Mouse (Mus musculus): ENCODE measurements around the gene Pygb. TPM values are rescaled to one million over a fixed set of nuclear protein-coding genes. Genes with fewer than 3 reads are reported as not detected.

Gene Pygb
- total and polyA plus RNA-seq, 3 experiments, result 28.5 to 55.2 (median 41.1) TPM

DNA sequence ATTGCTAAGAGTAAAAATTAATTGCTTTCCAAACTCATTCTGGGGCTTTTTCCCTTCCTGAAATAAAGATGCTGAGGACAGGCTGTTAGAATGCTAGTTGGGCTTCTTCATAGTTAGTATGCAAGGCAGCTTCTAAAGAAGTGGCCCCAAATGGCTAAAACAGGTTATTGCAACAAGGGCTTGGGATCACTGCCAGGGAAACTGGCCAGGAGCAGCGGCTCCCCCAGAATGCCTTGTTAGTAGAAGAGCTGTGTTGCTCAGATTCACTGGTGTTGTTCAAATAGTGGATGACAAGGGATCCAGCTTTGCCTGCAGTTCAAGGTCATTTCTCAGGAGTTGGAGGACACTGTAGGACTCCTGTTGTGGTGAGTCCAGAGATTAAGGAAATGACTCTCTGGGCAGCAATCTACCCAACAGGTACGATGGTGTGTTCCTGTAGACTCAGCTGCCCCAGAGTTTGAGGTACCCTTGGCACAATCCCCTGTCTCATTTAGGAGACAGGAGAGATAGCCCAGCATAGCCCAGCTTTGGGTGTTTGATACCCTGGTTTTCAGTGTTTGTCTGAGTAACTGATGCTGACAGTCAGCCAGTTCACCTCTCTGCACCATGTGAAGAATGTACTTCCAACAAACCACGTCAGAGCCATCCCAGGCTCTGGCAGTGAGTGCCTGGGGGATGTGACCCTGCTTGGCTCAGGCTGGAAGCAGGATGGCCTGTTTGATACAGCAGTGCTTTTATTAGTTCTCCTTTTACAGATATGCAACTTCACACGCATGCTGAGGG is 2.4 kb downstream of the Pygb start:
- DNase-seq, result peak; percentile 85

DNA sequence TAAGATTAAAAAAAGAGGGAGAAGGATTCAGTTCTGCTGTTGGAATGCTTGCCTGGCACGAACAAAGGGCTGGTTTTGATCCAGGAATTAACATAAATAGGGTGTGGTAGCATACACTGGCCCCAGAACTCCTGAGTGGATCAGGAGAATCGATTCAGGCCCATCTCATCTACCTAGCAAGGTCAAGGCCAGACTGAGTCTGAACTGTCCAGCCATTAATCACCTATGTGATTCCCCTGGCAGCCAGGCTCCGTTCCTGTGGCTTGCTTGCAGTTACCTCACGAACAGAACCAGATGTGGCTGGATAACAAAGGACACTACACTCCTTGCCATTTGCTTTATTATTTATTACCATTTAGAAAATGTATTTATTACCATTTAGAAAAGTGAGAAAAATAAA is 6.8 kb downstream of the Pygb start:
- peak; percentile 40 for DNase-seq

DNA sequence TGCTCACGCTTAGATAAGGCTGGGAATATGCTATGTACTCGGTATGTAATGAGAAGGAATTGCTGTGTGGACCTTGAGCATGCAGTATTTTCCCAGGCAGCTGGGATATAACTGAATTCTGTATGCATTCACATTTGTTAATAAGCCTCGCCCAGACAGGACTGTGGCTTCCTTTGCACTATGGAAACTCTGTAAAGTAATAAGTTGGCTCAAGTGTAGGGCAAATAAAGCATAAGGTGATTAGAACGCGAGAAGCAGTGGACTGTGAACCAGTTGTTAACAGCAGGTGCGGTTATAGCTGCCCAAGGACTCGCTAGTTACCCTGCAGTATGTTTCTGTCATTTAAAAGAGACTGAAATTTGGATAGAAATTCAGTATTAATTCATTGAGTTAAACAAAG is 11.5 kb downstream of the Pygb start:
- no peak for DNase-seq

DNA sequence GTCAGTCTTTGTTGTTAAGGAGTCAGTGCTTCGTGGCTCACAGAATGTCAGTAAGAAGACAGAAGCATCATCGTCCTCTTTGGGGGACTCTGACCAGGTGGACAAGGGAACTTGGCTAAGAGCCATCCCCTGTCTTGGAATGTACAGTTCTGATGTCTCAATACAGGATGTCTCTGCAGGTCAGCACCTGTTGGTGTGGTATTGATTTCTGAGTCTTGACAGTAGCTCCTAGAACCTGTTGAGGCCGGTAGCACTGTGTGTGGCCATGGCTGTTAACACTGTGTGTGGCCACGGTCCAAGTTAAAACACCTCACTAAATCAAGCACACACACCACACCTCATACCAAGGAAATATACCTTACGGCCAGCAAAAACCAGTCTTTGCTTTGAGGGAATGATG is 14.1 kb downstream of the Pygb start:
- DNase-seq, result no peak

DNA sequence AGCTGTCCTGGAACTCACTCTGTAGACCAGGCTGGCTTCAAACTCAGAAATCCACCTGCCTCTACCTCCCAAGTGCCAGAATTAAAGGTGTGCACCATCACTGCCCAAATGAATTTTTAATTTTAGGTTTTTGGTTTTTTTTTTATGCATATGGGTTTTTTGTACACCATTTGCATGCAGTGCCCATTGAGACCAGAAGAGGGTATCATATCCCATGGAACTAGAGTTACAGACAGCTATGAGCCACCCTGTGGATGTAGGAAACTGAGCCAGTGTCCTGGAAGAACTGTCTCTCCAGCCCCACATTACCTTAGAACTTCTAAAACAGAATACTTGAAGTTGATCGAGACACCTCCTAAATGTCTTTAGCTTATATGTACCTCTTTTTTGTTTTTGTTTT is 16.5 kb downstream of the Pygb start:
- no peak for DNase-seq

DNA sequence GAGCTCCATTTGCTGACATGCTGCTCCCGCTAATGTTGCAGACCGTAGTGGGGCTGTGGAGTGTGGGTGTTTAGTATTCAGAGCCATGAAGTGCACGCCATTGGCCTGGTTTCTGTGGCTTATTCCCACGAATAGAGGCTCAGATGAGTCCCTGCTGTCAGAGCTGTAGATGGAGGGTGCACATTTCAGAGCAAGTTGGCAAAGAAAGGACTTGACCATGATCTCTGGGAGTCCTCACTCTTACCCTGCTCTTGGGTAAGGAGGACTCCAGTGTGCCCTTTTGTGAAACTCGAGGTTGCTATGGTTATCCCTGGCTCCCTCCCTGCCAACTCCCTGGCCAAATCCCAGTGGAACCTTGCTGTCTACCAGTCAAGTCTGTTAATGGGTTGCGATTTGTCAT is 21.8 kb downstream of the Pygb start:
- peak; percentile 33 for DNase-seq

DNA sequence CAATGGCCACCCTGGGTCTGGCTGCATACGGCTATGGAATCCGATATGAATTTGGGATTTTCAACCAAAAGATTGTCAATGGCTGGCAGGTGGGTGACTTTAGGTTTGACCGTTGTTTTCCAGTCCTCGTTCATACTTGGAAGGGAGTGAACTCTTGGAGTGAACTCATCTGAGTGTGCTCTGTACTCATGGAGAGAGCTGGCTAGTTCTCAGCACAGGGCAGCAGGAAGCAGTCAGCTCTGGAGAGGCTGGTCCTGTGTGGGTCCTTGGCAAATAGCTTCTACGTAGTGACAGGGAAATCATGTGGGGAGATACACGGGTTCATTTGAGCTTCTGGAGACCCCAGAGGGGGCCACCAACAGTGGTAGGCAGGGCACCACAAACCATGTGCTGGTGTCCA is 22.3 kb downstream of the Pygb start:
- DNase-seq, result no peak

DNA sequence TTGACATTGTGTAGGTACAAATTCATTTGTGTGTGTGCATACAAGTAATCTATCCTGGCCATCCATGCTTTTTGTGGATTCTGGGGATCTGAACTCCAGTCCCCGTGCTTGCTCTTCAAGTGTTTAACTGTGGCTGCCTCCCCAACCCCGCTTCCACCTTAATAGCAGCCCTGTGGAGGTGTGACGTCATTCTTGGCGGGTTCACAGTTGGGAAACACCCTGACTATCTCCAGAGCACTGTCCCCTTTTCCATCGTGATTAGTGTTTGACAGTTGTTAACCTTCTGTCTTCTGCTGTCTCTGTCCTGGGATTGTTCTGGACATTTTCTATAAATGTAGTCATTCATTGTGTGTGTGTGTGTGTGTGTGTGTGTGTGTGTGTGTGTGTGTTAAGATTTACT is 24.1 kb downstream of the Pygb start:
- no peak for DNase-seq

DNA sequence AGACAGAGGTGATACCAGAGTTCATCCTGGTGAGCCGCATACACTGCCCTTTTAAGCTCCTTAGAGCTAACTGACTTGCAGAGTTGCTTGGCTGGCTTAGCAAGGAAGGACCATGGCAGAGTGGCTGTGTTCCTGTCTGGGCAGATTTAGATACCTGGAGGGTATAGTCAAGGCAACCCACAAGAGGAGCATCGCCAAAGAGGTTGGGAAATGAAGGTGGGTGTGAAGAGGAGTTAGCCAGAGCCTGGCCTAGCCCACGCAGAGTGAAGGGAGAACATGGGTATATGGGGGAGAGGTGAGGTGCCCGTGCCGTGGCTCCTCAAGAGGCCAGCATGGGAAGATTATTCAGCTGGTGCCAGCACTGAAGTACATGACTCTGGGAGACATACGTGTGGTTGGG is 26.3 kb downstream of the Pygb start:
- DNase-seq, result no peak

DNA sequence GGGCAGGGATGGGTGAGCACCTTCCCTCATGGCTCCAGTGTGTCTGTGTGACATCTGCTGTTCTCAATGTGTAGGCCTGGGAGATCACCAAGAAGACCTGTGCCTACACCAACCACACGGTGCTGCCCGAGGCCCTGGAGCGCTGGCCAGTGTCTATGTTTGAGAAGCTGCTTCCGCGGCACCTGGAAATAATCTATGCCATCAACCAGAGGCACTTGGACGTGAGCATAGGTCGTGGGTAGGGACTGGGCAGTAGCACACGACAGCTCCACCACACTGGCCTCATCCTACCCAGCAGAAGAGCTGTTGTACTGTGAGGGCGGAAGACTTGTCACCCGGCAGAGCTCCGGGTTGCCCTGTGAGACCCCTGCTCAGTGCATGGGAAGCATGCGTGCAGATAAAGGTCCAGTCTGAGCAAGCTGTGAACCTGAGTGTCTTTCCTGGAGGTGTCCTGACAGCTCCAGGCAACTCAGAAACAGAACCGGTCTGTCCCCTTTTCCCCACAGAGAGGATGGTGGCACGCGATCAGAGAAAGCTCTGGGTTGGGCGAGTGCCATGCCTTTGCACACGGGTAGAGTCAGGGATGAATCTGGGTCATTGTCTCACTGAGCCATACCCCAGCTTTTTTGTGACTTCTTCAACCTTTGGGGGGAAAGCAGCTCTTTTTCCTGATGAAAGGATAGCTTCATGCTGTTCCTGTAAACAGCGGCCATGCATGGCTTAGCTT is 30.3 kb downstream of the Pygb start:
- DNase-seq, result peak; percentile 58

DNA sequence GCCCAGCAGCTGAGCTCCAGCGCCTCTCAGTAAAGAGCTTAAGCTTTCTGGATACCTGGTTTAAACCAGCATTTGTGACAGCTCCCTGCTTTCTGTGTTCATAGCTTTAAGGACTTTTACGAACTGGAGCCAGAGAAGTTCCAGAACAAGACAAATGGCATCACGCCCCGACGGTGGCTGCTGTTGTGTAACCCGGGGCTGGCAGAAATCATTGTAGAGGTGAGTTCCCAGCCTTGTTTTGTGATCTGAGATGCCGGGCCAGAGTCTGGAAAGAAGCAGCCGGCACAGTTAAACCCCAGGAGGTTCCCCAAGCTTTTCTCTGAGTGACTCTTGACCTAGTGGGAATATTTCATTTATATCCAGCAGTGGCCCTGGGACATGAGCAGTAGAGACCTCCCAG is 32.2 kb downstream of the Pygb start:
- peak; percentile 33 for DNase-seq

DNA sequence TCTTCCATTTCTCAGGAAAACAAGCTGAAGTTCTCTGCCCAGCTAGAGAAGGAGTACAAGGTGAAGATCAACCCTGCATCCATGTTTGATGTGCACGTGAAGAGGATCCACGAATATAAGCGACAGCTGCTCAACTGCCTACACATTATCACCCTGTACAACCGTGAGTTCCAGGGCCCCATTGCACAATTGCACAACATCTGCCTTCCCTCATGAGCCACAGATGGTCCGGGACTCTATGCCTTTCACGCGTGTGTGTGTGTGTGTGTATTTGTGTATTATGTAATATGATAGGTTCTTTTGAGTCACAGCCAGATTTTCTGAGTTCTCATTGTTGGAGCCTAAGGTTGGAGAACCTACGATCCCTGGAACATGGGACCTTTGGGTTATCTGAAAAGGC is 34.2 kb downstream of the Pygb start:
- no peak for DNase-seq

DNA sequence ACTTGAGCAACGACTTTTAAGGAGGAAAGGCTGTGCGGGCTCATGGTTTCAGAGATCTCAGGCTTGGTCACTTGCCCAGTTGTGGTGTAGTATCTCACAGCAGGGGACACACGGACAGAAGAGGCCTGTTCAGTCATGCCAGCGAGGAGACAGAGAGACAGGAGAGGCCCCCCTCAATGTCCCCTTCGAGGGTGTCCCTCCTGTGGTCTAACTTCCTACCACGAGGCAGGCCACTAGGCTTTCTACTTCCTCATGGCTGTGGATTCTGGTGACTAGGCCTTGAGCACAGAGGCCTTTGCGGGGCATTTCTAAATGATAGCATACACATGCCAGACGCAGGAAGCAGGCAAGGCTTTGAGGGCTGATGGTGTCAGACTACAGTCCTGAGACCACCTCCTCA is 36.5 kb downstream of the Pygb start:
- no peak for DNase-seq

DNA sequence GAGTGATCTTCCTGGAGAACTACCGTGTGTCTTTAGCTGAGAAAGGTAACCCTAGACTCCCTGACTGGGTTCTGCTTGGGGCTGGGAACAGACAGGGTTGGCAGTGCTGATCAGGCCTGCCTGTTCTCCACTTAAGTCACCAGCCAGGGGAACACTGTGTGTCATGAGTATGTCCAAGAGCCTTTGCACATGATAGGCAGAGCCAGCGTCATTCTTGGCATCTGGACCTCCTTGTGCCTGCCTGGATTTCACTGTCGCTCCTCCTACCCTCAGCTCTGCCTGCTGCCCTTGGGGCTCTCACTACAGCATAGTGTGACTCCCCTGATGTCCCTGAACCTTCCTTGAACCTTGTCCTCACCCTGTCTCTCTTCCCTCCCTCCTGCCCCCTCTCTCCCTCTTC is 39.9 kb downstream of the Pygb start:
- peak; percentile 84 for DNase-seq

DNA sequence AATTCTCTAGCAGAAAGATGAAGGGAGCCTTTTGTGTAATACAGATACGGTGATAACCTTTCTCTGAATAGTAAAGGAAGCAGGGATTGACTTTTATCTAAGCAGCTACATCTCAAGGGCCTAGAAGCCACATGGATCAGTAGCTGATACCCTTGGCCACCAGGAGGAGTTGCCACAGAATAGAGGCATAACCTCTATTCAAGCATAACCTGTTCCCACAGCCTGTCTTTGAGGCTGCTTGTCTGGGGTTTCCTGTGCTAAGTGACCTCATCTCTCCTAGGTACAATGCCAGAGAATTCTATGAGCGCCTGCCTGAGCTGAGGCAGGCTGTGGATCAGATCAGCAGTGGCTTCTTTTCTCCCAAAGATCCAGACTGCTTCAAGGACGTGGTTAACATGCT is 41.6 kb downstream of the Pygb start:
- DNase-seq, result no peak

DNA sequence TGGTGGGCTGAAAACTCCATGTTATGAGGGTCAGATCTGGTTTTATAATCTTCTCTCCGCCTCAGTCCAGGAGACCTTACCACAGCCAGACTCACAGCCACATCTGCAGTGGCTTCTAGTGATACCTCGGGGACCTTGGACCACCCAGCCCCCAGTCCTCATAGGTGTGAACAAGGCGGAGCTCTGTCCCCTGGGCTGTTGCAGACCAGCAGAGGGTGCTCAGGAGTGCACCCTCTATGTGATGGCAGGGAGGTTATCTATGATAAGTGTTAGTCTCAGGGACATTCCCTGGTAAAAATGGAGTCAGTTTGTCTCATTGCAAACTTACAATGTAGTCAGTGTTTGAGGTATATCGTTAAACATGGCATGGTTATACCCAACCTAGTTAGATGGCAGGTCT is 42.1 kb downstream of the Pygb start:
- no peak for DNase-seq

DNA sequence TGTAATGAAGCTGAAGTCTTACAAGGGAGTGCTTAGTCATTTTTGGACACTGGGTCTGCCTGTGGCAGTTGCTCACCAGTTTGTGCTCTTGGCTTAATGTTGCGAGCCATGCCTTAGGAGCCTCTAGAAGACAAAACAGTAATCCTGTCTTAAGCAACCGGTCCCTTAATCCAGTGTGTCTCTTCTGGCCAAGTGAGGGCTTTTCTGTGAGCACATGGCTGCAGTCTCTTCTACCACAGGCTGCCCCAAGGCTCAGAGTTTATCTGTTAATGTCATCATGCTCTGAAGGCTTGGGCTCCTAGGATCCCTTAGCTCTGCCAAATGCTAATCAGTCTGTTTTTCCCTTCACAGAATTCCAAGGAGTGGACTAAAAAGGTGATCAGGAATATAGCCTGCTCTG is 43.5 kb downstream of the Pygb start:
- no peak for DNase-seq

DNA sequence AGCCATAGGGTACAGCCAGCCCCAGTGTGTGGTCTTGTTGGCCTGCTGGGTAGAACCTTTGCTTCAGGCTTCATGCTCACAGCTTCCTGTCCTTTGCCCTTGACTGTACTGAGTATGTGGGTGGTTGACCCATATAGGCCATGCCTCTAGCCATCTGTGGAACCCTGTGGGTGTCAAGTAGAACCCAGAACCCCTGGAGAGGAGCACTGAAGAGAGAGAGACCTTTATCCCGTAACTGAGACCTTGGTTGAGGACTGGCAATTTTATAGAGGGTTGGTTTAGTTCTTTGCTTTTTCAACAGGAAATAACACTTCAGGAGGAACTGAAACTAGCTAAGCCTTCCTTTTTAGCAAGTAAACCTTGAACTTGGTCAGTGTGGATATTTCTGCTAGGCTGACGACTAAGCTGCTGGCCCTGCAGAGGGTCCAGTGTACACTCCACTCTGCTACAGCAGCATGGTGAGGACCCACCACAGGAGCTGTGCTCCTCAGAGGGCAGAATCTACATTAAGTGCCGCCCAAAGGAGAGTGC is 44.4 kb downstream of the Pygb start:
- DNase-seq, result no peak

DNA sequence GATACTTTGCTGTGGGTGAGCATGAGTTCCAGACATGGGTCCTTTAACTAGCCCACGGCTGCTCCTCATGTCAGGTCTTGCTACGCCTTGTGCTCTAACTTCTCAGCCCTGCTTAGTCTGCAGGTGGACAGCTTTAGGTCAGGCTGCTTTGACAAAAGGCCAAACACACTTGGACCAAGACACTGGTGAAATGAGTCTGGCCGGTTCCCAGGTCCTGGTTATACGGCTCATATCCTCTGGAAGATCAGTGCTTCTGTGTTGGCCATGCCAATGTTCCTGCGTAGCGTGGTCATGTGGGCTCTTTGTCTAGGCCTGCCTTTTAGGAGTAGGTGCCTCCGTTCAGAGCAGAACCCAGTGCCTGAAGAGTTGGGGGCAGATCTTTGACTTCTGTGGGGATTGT is 45.5 kb downstream of the Pygb start:
- no peak for DNase-seq

DNA sequence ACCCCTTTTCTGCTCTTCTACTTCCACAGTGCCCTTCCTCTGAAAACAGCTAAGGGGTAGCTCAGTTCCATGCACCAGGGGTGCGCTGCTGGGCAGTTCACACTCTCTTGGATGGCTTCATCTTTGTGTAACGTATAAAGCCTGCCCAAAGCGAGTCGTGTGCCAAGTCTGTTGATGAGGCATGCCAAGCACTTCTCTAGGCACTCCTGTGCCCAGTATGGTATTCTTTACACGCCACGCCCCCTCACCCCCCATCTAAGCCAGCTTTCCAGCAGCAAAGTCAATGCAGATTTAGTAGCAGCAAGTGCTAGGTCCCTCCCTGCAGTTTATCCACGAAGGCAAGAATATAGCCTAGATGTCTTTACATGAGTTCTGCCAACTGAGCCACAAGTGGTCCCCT is 48.1 kb downstream of the Pygb start:
- DNase-seq, result no peak

DNA sequence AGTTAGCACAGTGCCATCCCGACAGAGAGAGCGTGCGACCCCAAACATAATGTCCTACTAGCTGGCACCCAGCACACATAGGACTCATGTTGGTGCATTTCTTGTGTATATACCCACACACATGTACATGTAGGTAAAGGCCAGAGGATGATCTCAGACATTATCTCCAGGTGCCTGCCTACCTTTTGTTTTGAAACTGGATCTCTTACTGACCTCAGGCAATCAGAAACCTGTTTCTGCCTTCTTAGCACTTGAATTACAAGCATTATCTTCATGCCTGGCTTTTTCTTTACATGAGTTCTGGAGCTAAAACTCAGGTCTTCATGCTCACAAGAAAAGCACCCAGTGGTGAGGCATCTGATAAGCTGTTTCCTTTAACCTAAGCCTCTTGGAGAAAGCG is 49.4 kb downstream of the Pygb start:
- DNase-seq, result no peak

DNA sequence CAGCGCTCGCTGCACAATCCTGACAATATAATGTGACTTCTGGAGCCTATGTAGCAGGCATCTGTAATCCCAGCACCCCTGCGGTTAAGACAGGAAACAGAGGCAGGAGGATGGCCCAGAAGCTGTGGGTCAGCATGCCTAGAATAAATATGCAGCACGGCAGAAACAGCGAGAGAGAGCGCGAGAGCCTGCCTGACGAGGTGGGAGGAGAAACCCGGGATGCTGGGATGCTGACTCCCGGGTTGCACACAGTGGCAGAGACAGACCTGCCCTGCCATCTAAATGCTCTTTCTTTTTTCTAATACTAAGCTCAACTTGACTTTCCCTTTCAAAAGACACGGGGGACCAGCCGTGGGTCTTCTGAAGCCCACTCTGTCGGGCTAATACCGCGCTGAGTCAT is 50.4 kb downstream of the Pygb start:
- DNase-seq, result no peak

DNA sequence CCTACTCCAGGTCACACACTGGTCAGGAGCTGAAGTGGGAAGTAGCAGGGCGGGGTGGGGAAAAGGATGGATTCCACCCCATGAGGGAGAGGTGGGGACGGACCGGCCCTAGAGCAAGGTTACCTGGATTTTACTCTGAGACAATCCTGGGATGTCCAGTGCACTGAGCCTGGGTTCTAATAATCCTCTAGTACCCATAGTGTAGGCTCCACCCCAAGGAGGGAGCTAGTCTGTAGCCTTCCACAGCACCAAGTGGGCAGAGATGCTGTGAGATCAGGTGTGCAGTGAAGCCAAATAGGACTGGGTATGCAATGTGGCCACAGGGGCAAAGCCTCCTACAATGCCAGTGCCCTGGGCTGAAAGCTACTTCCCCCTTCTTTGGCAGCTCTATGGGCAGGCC is 51.2 kb downstream of the Pygb start:
- no peak for DNase-seq
